Mouse (Mus musculus) thymus, postnatal 14 days (tissue): ENCODE measurements around the gene Ppargc1a.

ENCODE experiments used
- DNase-seq: peaks from one replicate; pipeline ENCODE4 v3.0.0; 2021

Gene Ppargc1a

DNA sequence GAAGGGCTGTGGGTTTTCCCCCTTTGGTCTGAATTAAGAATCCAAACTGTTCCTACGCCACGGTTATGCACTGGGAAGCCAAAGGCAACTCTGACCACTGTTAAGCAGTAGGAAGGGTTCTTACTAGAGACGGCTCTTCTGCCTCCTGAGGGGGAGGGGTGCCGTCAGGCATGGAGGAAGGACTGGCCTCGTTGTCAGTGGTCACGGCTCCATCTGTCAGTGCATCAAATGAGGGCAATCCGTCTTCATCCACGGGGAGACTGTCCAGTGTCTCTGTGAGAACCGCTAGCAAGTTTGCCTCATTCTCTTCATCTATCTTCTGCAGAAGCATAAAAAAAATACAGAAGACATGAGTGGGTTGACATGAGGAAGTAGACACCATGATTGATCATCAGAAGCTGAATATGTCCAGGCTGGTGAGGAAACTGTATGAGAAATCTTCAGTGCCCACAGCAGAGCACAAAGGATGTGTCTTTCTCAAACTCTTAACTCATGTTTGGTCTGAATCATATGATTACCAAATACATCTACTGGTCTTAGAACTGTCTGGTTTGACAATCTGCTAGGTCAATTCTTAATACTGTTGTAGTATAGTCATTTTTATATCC, 69.5 kb downstream of the Ppargc1a start:
- DNase-seq, result no peak

DNA sequence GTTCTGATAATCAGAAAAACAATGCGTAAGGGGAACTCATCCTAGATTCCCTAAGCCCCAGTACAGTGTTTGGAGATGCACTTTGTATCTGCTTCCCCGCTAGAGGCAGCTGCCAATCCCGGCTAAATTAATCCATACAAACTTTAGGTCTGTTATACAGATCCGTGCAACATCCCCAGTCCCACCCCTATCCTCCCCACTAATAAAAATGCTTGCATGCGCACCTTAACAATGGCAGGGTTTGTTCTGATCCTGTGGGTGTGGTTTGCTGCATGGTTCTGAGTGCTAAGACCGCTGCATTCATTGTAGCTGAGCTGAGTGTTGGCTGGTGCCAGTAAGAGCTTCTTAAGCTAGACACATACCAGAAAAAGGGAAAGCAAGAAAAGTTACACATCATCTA, 72.1 kb downstream of the Ppargc1a start:
- no peak for DNase-seq

DNA sequence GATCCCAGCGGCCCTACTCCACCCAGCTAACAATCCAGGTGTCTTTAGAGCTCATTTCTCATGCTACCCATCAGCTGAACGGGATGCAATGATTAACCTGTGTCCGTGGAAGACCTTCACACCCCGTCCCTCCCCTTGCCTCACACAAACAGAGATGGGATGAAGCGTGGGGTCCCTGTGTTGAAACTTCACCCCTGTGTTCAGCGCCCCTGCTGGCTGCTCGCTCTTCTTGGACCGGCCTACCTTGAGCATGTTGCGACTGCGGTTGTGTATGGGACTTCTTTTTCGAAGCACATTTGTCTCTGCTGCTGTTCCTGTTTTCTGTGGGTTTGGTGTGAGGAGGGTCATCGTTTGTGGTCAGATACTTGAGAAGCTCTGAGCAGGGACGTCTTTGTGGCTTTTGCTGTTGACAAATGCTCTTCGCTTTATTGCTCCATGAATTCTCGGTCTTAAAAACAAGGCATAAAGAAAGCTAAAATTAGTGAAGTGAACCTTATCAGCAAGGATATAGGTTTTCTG, 73.1 kb downstream of the Ppargc1a start:
- DNase-seq, result no peak

DNA sequence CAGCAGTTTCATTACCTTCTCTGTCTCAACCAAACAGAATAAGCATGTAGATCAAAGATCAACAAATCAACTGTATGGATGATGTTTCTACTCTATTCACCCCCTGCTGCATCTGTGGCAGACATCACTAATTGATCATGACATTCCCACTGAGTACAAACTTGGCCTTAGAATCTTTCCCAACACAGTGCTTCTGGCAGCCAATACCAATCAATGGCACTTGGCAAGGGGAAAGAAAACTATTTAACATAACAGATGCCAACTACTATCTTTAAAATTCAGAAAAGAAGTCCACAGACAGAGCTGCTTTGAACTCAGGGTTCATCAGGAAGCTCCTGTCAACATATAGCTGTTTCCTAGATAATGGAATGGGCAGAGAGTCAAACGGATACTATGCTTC, 83.8 kb downstream of the Ppargc1a start:
- DNase-seq, result no peak

DNA sequence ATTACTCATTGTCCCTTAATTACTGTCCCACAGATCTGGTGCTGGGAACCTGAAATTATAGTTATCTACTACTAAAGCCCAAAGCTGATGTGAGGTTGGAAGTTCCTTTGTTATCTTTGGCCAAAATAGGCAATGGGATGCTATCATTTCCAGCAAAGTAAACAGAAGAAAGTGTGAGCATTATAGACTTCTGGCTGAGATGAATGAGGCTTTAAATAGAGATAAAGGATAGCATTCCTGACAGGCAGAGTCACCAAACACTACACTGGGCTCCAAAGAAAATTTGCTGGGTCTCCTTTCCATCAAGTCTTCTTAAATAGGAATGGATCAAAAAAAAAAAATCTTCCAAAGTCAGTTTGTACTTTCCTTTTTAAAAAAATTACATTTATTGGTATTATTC, 87.7 kb downstream of the Ppargc1a start:
- no peak for DNase-seq

DNA sequence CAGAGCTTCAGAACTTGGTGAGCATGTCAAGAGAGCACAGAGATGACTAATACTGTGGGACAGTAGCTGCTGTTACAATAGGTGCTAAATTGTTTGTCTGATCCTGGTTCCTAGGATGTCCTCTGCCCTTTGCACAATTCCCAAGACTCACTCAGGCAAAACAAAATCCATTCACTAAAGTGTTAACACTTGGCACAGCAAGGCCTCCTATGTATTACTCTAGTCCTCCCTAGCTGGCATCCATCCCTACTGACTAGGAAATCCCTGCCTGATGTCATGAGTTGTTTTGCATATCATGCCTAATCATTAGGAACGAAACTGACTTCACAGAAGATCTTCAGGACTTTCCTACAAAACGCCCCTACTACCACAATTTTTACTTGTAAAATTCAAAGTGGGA, 88.1 kb downstream of the Ppargc1a start:
- DNase-seq, result no peak

DNA sequence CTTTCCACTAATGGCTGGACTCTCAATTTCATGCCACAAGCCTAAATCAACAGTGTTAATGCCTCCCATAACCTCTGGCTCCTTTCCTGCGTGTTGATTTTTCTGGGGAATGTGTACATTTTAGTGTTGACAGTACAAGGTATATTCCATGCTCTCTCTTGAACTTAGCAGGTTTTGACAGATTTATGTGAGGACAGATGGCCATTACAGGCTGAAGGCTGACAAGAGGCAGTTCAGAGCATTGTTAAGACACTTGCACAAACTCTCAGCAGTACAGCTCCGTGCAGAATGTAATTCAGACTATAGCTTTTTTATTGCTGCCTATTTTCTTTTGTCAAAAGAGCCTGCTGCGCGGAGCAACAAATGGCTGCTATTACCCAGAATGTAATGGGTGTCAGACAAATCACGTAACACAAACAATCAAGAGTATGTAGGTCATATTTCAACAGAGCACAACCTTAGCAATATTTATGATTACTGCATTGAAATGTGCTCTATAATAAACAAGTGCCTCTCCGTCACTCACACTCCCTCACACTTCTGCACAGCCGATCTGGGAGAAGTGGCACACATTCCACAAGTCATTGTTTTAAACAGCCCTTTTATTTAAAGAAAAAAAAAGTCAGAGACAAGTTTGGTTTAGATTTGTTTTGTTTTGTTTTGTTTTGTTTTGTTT, 89.1 kb downstream of the Ppargc1a start:
- no peak for DNase-seq

DNA sequence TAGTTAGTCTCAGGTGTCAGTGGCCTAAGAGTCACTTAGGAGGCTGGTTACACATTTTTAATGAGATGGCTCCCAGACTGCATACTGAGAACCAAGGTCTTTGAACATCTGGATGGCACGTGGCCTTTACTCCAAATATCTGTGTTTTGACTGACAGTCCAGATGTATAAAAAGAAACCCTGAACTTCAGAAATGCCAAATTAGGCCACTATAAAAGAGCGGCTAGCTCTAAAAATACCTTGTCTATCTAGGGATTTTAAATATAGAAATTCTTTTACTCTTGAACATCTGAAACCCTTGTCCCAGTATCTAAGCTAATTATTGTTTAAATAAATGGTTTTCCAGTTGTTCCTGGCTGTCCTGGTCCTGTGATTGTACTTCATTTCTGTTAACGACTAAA, 90.4 kb downstream of the Ppargc1a start:
- DNase-seq, result no peak

DNA sequence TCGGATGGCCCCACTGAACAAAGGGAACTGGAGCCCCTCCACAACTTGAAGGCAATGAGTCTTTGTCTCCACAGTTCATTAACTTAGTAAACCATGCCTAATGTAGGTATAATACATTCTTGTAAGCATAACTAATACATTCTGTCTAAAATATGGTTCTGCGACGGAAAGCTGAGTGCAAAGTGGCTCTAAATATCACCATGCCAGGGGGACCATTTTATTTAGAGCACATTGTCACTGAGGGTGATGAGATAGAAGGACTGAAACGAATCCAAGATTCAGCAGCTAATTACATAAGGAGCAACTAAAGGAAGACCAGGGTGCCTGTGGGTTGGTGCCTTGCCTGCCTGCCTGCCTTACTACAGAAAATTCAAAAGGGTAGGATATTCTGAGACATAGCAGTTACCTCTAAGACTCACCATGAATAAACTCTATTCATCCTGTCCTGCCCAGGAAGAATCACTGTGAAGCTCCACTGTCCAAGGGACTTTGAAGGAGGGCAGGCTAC, 92.4 kb downstream of the Ppargc1a start:
- DNase-seq, result no peak

DNA sequence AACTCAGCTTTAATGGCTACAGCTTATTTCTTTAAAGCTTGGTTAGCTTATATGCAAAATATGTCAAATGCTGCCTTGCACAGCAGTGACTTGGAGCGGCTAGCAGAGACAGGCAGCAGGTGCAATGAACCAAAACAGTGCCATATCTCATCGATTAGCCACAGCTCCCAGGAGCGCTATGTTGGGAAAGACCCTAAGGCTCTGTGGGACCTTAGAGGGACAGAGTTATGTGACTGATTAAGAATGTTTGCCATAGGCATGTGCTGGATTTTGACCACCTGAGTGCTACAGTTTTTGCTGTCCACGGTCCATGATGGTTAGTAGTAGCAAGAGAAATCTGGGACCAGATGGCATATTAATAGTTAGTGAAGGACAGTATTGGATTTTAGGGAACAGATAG, 95.9 kb downstream of the Ppargc1a start:
- DNase-seq, result no peak

DNA sequence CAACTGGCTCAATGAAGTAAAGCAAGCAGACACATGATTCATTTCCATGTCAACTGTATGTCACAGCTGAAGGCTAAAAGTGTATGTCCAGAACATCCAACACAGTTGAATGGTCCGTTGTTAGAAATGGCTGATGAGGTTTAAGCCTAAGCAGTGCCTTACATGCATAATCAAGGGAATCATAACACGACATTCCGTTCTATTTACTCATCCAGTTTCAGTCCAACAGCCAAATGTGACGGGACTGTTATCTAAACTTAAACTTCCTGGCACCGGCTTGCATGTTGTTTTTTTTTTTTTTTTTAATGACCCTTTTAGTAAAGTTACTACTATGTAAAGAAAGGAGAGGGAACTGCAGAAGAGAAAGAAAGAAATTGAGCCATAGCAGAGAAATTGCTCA, 101.5 kb downstream of the Ppargc1a start:
- no peak for DNase-seq

DNA sequence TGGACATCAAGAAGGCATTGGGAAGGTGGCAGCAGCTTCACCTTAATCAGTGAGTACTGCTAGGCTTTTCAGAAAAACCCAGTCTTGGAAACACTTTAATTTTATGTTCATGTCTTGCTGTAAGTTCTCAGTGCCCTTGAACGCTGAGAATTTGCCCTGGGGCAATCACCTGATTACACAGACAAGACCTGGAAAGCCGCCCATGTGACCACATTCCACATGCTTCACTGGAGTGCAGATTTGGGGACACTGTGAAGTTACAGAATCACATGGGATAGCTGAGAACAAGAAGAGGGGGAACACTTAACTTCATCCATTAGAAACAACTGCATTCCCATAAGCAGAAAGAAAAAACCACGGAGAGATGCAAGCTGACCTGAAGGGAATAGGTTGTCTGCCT, 115.5 kb downstream of the Ppargc1a start:
- DNase-seq, result no peak

DNA sequence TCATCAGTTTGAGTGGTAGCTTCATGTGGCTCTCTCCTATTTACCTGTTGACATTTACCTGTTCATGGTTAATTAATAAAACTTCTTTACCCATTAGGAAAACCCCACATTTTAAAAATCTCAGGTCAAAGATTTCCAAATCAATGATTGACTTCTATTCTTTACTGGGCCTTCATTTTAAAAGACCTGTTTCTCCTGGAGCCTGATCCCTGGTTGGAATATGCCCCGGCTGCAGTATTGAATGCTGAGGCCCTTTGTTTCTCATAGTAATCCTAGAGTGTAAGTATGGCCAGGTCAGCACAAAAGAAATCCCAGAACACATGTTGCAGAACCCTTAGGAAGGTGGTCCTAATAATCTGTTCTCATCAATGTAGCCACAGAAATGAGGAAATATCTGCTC, 119.9 kb downstream of the Ppargc1a start:
- DNase-seq, result no peak

DNA sequence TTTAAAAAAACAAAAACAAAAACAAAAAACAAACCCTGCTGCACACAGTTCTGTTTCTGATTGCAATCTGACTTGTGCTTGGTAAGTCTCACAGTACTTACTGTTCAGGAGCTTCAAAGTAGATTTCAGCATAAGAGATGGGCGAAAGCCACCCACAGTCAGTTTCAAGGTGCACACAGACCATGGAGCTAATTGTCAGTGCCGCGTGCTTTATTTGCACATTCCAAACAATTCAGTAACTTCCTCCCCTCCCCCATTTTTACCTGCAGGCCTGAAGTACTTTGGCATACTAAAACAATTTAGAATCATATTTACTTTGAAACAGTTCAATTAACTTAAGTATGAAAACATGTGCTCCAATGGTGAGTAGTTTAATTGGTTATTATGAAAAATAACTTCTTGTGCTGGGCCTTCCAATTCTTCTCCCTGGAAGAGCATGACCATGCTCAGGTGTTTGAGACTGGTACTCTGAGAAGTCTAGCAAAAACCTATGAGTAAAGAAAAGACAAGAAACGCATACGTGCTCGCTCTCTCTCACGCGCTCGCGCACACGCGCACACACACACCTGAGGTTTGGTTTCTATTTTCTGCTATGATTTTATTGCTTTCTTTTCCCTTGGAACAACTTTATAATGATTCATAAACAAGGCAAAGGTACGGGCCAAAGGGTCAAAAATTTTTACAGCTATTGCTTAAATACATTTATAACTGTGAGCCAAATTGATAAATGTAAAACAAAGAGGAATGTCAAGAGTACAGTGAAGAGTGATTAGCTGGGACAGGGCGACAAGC, 121.0 kb downstream of the Ppargc1a start:
- DNase-seq, result no peak

DNA sequence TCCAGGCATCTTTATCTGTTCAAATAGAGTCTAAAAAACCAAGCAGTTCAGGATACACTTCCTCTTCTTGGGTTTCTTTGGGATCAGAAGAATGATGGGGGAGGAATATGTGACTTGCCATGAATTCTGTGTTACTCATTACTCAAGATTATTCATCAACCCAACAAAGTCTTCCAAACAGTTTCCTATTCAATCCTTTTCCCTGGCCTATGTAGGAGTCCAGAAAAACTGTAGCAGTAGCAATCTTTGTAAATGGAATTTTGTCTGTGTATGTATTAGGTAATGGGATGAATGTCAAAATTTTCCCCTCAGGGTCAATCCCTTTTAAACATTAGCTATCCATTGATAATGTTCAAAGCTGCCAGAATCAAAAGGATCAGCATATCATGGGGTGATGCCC, 121.8 kb downstream of the Ppargc1a start:
- no peak for DNase-seq

DNA sequence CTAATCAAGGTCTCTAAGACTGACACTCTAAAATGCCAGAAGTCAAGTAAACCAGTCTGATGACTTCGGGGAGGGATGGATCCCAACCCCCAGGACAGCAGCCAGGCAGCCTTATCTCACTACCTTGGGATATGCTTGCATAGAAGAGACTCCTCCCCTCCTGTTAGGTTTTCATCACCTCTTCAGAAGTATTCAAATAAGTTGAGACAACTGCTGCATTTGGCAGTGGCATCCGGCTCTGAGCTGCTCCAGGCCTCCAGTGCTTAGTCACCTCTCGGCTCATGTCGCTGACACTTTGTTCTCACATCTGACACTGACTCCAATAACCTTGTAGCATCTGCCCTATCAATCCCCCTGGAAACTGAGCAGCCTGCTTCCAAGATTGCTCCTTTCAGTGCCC, 127.8 kb downstream of the Ppargc1a start:
- no peak for DNase-seq

DNA sequence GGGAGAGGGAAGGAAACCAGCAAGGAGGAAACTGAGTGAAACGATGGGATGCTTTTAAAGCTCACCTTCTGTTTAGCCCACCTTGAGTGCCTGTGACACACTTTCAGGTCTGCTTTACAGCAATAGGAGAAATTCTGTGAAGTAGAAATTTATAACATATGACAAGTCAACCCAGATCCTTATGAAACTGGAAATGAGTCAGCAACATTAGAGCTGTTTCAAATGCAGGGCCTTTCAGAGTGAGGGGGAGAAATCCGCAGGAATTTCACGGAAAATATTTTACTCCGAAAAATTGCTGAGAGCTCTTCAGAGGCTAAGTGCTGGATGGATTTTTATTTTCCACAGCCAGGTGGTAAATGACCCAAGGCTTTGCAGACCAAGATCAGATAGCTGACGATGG, 133.6 kb downstream of the Ppargc1a start:
- DNase-seq, result no peak

DNA sequence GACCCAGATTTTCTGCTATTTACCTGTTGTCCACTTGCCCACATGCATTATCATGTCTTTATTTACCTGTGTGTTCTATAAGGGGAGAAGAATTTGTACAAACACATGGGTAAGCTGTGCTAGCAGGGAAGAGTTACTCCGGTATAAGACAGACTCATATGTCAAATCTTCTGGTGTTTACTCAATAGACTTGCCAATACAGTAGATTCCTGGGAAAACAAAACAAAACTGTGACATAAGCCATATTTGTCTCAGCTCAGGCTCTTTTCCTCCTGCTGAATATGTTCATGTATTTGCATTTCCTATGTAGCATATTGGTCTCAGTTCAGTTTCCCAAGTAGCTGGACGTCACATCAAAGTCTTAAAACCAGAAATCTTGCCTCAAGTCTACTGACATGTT, 135.0 kb downstream of the Ppargc1a start:
- no peak for DNase-seq

DNA sequence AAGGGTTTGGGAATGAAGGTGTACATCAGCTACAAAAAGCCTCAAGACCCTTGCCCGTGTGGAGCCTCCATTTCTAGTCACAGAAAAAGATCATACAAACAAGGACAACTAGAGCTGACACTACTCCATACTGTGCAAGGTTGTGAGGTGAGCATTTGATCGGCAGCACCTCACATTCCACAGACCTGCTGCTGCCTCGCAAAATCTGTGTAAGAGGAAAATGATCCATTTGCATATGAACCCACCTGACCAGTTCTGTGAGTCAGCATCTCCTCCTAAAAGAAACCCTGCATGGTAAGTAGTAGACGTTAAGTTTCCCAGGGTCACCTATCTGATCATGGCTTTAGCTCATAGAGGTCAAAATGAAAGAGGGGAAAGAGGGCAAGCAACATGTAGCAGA, 135.5 kb downstream of the Ppargc1a start:
- DNase-seq, result no peak

DNA sequence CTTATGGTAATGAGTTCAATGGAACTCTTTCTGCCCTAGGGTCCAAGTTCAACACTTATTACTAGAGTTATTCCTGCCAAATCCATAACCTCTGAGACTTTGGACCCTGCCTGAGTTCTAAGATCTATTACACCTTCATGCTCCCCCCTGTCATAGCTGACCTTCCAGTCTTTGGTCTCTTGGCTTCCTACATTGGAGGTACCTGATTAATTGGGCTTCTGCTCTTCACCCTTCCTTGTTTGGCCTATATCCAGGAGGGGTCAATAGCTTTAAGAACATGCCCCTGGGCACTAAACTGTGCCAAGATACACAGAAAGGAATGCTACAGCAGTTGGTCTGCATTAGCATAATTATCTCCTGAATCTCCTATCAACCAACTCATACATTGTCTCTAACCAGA, 141.1 kb downstream of the Ppargc1a start:
- no peak for DNase-seq

DNA sequence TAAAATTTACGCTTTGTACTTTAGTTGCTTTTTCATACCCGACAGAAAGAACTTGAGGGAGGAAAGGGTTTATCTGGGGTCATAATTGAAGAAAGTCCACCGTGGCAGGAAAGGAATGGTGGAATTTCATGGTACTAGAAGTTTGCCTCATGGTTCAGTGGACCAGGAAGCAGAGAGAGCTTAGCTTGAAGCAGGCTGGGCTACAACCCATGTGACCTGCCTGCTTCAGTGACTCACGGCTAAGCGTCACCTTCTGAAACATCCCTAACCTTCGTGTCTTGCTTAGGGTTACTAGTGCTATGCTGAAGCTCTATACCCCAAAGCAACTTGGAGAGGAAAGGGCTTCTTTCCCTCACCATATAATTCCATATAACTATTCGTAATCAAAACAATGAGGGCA, 151.1 kb downstream of the Ppargc1a start:
- DNase-seq, result no peak

DNA sequence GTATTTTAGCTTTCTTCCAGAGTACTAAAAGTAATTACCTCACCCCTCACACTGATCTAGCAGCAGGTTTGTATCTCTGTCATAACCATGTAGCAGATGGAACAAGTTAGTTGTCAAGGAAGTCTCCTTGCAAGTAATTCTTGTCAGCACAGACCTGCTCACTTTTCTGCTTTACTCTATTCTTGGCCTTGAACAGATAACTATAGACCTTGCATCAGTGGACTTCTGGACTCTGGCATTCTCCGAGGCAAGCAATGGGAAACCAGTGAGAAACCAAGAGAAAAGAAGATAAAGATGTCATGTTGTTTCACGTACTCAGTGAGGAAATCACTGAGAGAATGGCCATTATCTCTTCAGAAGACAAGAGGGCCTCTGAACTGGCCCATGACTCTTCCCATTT, 152.1 kb downstream of the Ppargc1a start:
- DNase-seq, result no peak

DNA sequence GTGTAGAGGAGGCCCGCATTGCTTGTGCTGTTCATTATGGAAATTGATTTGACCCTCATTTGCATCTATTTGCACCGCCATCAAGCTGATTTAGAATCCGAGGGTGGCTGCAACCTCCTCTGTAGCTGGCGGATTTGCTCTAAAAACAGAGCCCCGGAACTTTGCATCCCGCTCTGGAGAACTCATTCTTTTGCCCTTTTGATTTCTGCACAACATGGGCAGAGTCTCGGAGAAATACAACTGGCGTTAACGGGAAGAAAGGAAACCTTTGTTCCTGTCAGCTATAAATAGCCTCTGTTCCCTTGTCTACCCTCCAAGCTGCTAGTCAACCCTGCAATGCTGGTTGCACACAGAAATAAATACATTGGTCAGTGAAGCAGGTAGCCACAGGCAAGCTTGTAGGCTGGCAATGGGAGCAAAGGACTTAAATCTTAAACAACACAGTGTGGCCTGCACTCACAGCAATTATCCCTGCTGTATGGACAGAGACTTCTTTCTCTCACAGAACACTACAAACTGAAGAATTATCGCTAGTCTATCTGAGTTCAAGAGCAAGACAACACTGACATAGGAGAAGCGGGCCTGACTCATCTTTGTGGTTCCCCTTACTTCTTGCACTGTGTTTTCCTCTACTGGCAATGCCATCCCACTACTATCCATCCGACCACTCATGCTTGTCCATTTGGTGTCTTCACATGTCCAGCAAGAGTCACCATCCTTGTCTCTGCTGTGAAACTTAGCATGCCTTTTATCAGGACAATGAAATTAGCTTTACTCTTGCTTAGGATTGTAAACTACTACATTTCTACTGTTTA, 155.0 kb downstream of the Ppargc1a start:
- DNase-seq, result no peak
